Comparison of ENCODE assay signal across 15 mouse cellular contexts in genomic region chr1:97979422-97979821, GRCm38 (mm10).
"Had no signal": no experiment of that assay in that cellular context is flagged by ENCODE, and none has a peak within 500 bp of the region (broad histone marks: within the 10 kb centered on the region; RNA-seq: fewer than 3 reads in every experiment).

No protein-coding gene starts in this region.

- H3K4me1 ChIP-seq: stomach, embryonic 15.5 days had no signal

- H3K9ac ChIP-seq: neural tube, embryonic 15.5 days; stomach, embryonic 15.5 days had no signal

- H3K27me3 ChIP-seq: neural tube, embryonic 15.5 days; stomach, embryonic 15.5 days had no signal

- H3K27ac ChIP-seq: neural tube, embryonic 15.5 days; stomach, embryonic 15.5 days; stomach, postnatal 0 days had no signal

- H3K9me3 ChIP-seq: neural tube, embryonic 15.5 days; stomach, embryonic 15.5 days had no signal

- H3K36me3 ChIP-seq: neural tube, embryonic 15.5 days; stomach, embryonic 15.5 days had no signal

- DNase-seq: retina, postnatal 1 day; right cerebral cortex, adult 18-20 months; right cerebral cortex, postnatal 14 days; right cerebral cortex, postnatal 25 days; right cerebral cortex, postnatal 4 days; spleen, adult 18-20 months; thymus, adult 18-20 months; thymus, adult 2 months; thymus, postnatal 14 days; thymus, postnatal 25 days; thymus, postnatal 36 days; thymus, postnatal 4 days had no signal

- H3K4me2 ChIP-seq: neural tube, embryonic 15.5 days; stomach, embryonic 15.5 days had no signal

- H3K4me3 ChIP-seq: neural tube, embryonic 15.5 days; stomach, embryonic 15.5 days had no signal
